Mouse (Mus musculus) heart, postnatal 0 days (tissue): ENCODE data around the gene Rab26. TPM values are rescaled to one million over a fixed set of nuclear protein-coding genes. Genes with fewer than 3 reads are reported as not detected.

Experiments used
- ATAC-seq: fragments of 200-750 bp; cut with Nextera tagmentation; 2 replicates; pipeline ENCODE4 v1.8.0; 2017; ENCODE audit warnings: low read depth, moderate number of reproducible peaks, moderate library complexity; ENCODE audit not compliant: insufficient read depth
- DNase-seq: peaks from one replicate; pipeline ENCODE4 v3.0.0-alpha.2; 2016; ENCODE audit warnings: low spot score
- H3K27ac ChIP-seq: fragments of 300-500 bp; sonication (generic); 2 replicates; pipeline ENCODE4 v1.5.1; 2014; ENCODE audit warnings: low read depth, mild to moderate bottlenecking
- H3K27me3 ChIP-seq: fragments of 300-500 bp; sonication (generic); 2 replicates; pipeline ENCODE4 v1.6.1; 2014; ENCODE audit warnings: low read length, mixed read lengths; ENCODE audit not compliant: control insufficient read depth, insufficient read depth
- H3K36me3 ChIP-seq: fragments of 300-500 bp; sonication (generic); replicated peaks from 2 replicates; pipeline ENCODE4 v1.6.1; 2014; ENCODE audit warnings: low read length, mixed read lengths; ENCODE audit not compliant: control insufficient read depth, insufficient read depth
- H3K4me1 ChIP-seq: fragments of 300-500 bp; sonication (generic); 2 replicates; pipeline ENCODE4 v1.6.1; 2014; ENCODE audit warnings: antibody characterized with exemption; ENCODE audit not compliant: control insufficient read depth, insufficient read depth
- H3K4me2 ChIP-seq: fragments of 300-500 bp; sonication (generic); 2 replicates; pipeline ENCODE4 v1.6.1; 2014; ENCODE audit warnings: low read depth, mild to moderate bottlenecking, low read length, moderate library complexity
- H3K4me3 ChIP-seq: fragments of 300-500 bp; sonication (generic); 2 replicates; pipeline ENCODE4 v1.5.1; 2014; ENCODE audit warnings: low read depth, low read length
- H3K9ac ChIP-seq: fragments of 300-500 bp; sonication (generic); replicated peaks from 2 replicates; pipeline ENCODE4 v1.6.1; 2014; ENCODE audit warnings: low read depth, low read length, mixed read lengths
- H3K9me3 ChIP-seq: fragments of 300-500 bp; sonication (generic); replicated peaks from 2 replicates; pipeline ENCODE4 v1.6.1; 2016; ENCODE audit warnings: low read length; ENCODE audit not compliant: control insufficient read depth
- CTCF ChIP-seq: IDR thresholded peaks from 2 replicates; pipeline ENCODE4 v1.5.1; 2016; ENCODE audit warnings: antibody characterized with exemption, control low read depth, low read depth
- EP300 ChIP-seq: IDR thresholded peaks from 2 replicates; pipeline ENCODE4 v1.6.1; 2016; ENCODE audit warnings: antibody characterized with exemption, low read depth
- WGBS: fragments of 180-500 bp; shearing (Covaris S2); extraction: QIAGEN DNeasy Blood & Tissue Kit; methylation state at CpG from one replicate; pipeline ENCODE4 v1.1.7; 2014; 5-methylcytosine and 5-hydroxymethylcytosine counted together
- polyA plus RNA-seq: library from polyadenylated mRNA; unstranded; fragments of >200 nt; fragmentation: Nextera tagmentation; extraction: Ambion mirVana; gene quantifications from 2 replicates; pipeline ENCODE4 v1.2.1, GENCODE M21; 2015
- total RNA-seq: library from RNA; depleted of rRNA; stranded (reverse); fragments of >200 nt; gene quantifications from 2 replicates; pipeline ENCODE4 v1.2.3, GENCODE M21; 2014; ENCODE audit warnings: low replicate concordance; rRNA removed

Gene Rab26
- 0.27 TPM in 1 of 2 replicates, not detected in the other for total RNA-seq
- polyA plus RNA-seq: 0.46 and 0.54 TPM in 2 replicates

GRCm38 (mm10) chr17:24534160-24534718 lies at the start of gene Rab26:
Gene Rab26 (minus strand): TSS chr17:24534210.
- 91% methylated on average over 8 of the region's 8 CpGs for WGBS
- Histone ChIP-seq H3K4me2 (peak within 1 kb of the TSS; percentile 63), H3K4me1 (peaks cover 13% of the 10 kb centered on the region), H3K27ac (no peak within 1 kb of the TSS), H3K27me3 (no peaks in the 10 kb centered on the region), H3K4me3 (peak within 1 kb of the TSS; percentile 32), H3K36me3 (0 out of 2 replicates have a peak, but pooled peaks cover 7% of the 10 kb centered on the region), H3K9me3 (no peaks in the 10 kb centered on the region), H3K9ac (peak within 1 kb of the TSS; percentile 9; the same call in 1 of the 2 replicates)
- DNase-seq (no peak), ATAC-seq (no peak)
- TF ChIP-seq EP300: no peak
- TF ChIP-seq CTCF: no peak

- TF ChIP-seq EP300 (no peak), CTCF (no peak)
- no peak overlapping the region for H3K4me2 ChIP-seq
- no peak overlapping the region for H3K27ac ChIP-seq
- no peaks in the 10 kb centered on the region for H3K4me1 ChIP-seq
- H3K4me3 ChIP-seq: no peak overlapping the region
- no peaks in the 10 kb centered on the region for H3K9me3 ChIP-seq
- 97% methylated on average over 2 of the region's 2 CpGs for WGBS
- DNase-seq (no peak), ATAC-seq (no peak)
- peaks cover 69% of the 10 kb centered on the region for H3K36me3 ChIP-seq
- no peaks in the 10 kb centered on the region for H3K27me3 ChIP-seq
- H3K9ac ChIP-seq: no peak overlapping the region
Observed at GRCm38 (mm10) chr17:24580287-24580686, 46.3 kb upstream of the Rab26 start.

- no peak overlapping the region for H3K4me2 ChIP-seq
- 94% methylated on average over 3 of the region's 3 CpGs for WGBS
- TF ChIP-seq EP300 (no peak), CTCF (no peak)
- H3K4me1 ChIP-seq: no peaks in the 10 kb centered on the region
- ATAC-seq: no peak
- H3K9me3 ChIP-seq: no peaks in the 10 kb centered on the region
- DNase-seq: no peak
- no peak overlapping the region for H3K4me3 ChIP-seq
- H3K36me3 ChIP-seq: peaks cover 76% of the 10 kb centered on the region
- H3K27me3 ChIP-seq: no peaks in the 10 kb centered on the region
- H3K27ac ChIP-seq: no peak overlapping the region
- no peak overlapping the region for H3K9ac ChIP-seq
Observed at GRCm38 (mm10) chr17:24579532-24579931, 45.5 kb upstream of the Rab26 start.

- no peaks in the 10 kb centered on the region for H3K9me3 ChIP-seq
- H3K4me2 ChIP-seq: no peak overlapping the region
- no peak overlapping the region for H3K9ac ChIP-seq
- H3K4me3 ChIP-seq: no peak overlapping the region
- DNase-seq (no peak), ATAC-seq (no peak)
- WGBS: 90% methylated on average over 9 of the region's 9 CpGs
- H3K4me1 ChIP-seq: no peaks in the 10 kb centered on the region
- H3K27me3 ChIP-seq: no peaks in the 10 kb centered on the region
- no peak overlapping the region for H3K27ac ChIP-seq
- no peak for TF ChIP-seq EP300
- TF ChIP-seq CTCF: no peak
- H3K36me3 ChIP-seq: peaks cover 92% of the 10 kb centered on the region
Observed at GRCm38 (mm10) chr17:24573811-24574210, 39.8 kb upstream of the Rab26 start.

GRCm38 (mm10) chr17:24572651-24573245 lies 38.7 kb upstream of the Rab26 start:
- H3K27ac ChIP-seq: no peak overlapping the region
- no peak for DNase-seq
- TF ChIP-seq CTCF (no peak), EP300 (no peak)
- ATAC-seq: no peak
- WGBS: 92% methylated on average over 12 of the region's 12 CpGs
- no peak overlapping the region for H3K4me2 ChIP-seq
- H3K9ac ChIP-seq: no peak overlapping the region
- no peaks in the 10 kb centered on the region for H3K4me1 ChIP-seq
- no peaks in the 10 kb centered on the region for H3K27me3 ChIP-seq
- H3K36me3 ChIP-seq: peaks cover 91% of the 10 kb centered on the region
- no peaks in the 10 kb centered on the region for H3K9me3 ChIP-seq
- no peak overlapping the region for H3K4me3 ChIP-seq
